Mouse (Mus musculus) neural tube, embryonic 10.5 days (tissue): ENCODE measurements at regions not wholly inside any gene's neighbourhood (a gene's known extent, or its start where the extent isn't known, plus 50 kb on each side); places are given as distances from the start of the nearest gene placed in this dataset.
A peak's percentile ranks its signal among the peaks of the same experiment; 100 is the strongest.

ENCODE experiments used
- DNase-seq: peaks from one replicate; pipeline ENCODE4 v3.0.0-alpha.2; 2017; ENCODE audit warnings: low spot score; ENCODE audit errors: extremely low spot score

- DNase-seq = no peak
These were observed 81.7 kb upstream of the Hmga2 start for GRCm38 (mm10) chr10:120557850-120558447.

GRCm38 (mm10) chr10:120556116-120556515 lies 79.8 kb upstream of the Hmga2 start:
- no peak for DNase-seq

GRCm38 (mm10) chr10:120553097-120553453 lies 76.8 kb upstream of the Hmga2 start:
- peak; percentile 81 for DNase-seq

DNA sequence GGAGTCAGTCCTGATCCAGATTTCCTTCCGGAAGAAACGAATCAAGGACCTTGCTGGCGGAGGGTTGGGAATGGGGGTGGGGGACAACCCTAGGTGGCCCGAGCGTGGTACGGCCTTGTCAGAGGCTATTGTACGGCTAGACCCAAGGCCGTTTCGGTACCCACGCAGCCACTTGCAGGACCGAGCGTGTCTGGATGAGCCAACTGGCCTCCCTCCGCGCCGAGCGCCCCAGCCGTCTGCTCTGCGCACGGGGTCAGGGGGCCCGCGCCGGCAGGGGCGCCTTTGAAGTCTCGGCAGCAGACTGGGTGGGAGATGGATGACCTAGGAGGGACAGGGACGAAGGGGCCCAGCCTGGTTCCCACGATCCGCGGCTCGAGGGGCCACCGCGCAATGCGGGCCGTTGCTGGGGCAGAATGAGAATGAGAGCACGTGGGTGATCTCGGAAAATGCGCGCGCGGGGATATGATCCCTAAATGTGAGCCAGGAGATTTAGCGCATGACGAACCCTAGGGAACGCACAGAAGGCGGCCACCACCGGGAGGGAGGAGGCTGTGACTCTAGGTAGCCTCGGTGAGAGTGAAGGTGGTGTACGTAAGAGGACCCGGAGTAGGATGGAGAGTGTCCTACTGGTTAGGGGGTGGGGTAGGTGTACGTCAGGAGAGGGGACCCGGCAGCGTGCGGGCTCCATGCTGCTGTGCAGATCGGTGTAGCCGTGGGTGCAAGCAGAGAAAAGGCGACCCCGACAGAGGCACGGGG lies 76.2 kb upstream of the Hmga2 start:
- peak; percentile 86 for DNase-seq

GRCm38 (mm10) chr10:120551851-120552281 lies 75.6 kb upstream of the Hmga2 start:
- peak; percentile 68 for DNase-seq

DNA sequence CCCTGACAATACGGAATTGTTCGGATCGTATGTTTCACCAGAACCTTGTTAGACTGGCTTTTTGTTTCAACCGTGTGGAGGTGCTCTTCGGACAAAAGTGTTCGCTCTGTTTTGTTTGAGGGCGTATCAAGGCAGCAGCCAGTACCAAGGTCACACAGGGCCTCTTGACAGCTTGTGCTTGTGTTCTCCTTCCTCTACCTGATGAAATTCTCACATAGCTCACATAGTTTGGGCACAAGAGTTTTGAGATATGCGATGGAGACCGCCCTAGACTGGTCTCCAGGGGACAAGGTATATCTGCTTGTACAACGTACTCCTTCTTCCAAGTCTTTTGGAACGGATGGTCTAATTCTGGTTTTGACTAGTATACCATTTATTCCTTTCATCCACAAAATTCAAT lies 70.9 kb upstream of the Hmga2 start:
- no peak for DNase-seq

- no peak for DNase-seq
These were observed 65.3 kb upstream of the Hmga2 start for GRCm38 (mm10) chr10:120541618-120542017.

DNA sequence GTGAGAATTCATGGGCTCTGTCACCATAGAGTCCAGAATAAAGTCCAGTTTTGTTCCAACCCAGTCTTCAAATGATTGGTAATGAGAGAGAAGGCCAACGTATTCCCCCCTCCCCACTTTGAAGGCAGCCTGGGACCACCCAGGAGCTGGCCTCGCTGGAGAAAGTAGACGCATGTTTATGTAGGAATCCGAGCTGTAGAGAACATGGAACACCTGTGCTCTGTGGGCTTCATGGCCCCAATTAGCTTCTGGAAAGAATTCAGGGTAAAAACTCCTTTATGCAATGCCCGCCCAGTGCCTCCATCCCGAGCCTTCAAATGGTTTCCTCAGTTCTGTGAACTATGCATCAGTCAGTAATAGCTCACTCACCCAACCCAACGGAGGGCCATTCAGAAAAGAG lies 62.3 kb upstream of the Hmga2 start:
- DNase-seq = no peak

- no peak for DNase-seq
These were observed 52.1 kb upstream of the Hmga2 start for GRCm38 (mm10) chr10:120528406-120528805.

- DNase-seq = no peak
These were observed 51.7 kb upstream of the Hmga2 start for GRCm38 (mm10) chr10:120527951-120528350.

DNA sequence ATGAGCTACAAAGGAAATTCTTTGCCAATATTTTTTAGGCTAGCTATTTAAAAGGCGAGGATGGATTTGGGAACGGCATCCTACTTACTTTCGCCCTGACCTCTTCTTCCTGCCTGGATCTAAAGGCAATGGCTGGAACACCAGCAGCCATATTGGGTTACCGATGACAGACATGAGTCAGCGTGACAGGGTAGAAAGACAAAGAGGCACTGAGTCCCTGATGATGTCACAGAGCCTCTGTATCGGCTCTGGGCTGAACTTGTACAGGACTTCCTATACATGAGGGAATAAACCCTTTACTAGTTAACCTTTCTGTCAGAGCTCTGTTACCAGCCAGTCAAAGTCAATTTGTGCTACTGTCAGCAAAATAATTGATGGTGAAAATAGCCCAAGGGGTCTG lies 50.7 kb upstream of the Hmga2 start:
- DNase-seq = no peak
